Mouse (Mus musculus) ES-CJ7 (cell line): ENCODE measurements around the gene Commd3.

ENCODE experiments used
- DNase-seq: peaks from one replicate; pipeline ENCODE4 v3.0.0; 2011; ENCODE audit warnings: low read depth, low spot score

The Commd3 gene

DNA sequence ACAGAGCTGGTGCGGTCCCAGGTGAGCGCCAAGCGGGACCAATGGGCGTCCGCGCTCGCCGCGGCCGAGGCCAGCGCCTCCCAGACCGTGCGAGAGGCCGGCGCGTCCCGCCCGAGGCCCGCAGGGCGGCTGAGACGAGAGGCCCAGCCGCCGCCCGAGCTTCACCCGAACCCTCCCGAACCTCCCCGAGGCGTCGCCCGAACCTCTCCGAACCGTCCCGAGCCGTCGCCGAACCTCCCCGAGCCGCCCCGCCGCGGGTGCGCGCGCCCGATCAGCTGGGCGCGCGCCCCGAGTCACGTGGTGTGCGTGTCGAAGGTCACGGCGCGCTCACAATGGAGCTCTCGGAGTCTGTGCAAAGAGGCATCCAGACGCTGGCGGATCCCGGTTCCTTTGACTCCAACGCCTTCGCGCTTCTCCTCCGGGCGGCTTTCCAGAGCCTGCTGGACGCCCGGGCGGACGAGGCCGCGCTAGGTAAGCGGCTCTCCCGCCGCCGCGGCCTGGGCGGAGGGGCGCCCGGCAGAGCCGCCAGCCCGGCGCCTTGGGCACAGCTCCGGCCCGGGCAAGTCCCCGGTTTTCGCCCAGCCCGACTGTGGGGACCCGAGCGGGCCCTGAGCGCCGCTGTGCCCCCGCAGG is at the start of gene Commd3:
Gene Commd3, plus strand, starts transcription at position 252 of the 633 bp plus-strand sequence.
- DNase-seq, result peak; percentile 82

DNA sequence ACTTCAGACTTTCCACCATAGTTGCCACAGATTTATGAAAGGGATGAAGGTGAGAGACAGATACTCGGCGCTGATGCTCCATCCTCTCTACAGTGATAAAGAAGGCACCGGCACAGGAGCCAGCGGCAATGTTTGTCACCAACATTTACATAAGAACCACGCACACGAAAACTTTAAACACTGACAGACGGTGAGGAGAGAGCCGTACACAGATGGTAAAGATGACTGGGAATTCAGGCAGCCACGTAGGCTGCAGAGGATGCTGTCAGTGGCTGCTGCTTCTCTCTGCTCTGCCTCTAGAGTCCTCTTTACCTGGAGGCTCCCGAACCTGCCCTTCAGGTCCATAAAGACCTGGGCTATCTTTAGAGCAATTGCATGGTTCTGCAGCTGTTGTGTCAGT is 49.0 kb upstream of the Commd3 start:
- no peak for DNase-seq

DNA sequence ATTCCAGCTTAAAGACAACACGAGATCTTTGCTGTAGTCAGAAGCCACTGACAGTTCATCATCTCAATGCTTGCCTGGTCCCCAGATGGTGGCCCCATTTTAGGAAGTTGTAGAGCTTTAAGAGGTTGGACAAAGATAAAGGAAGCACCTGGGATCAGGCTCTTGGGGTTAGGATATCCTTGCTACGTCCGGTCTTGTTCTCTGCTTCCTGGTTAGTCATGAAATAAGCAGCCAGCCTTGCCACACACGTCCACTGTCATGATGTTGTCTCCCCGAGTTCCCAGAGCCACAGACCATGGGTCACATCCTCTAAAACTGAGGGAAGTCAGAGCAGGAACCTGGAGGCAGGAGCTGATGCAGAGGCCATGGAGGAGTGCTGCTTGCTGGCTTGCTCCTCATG is 41.6 kb upstream of the Commd3 start:
- no peak for DNase-seq

DNA sequence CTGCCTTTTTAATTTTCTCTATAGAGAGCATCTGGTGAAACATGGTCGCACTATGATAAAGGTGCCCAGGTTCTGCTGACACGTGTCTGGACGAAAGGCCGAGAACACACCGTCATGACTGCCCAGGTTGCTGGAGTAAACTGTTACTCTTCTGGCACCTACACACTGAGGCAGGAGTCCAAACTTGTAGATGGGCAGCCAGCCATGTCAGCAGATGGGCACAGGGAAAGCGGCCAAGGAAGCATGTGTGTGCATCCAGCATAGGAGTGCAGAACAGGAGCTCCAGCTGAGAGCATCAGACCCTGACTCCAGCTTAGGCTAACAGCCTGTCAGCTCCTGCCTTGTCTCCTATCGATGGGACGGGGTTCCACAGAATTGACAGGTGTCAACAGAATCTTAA is 37.1 kb upstream of the Commd3 start:
- no peak for DNase-seq

DNA sequence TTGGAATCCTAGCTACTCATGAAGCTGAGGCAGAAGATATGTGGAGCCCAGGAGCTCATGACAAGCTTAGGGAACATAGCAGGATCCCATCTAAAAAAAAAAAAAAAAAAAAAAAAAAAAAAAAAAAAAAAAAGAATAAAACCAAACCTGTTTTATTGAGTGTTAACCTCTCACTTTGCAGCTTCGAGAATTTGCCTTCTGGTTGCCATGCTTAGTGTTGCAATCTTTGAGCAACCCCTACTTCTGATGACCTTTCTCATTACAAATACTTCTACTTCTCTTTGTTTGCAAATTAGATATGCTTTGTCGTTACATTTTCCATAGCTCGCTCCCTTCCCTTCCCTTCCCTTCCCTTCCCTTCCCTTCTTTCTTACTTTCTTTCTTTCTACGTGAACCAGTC is 23.6 kb upstream of the Commd3 start:
- no peak for DNase-seq

DNA sequence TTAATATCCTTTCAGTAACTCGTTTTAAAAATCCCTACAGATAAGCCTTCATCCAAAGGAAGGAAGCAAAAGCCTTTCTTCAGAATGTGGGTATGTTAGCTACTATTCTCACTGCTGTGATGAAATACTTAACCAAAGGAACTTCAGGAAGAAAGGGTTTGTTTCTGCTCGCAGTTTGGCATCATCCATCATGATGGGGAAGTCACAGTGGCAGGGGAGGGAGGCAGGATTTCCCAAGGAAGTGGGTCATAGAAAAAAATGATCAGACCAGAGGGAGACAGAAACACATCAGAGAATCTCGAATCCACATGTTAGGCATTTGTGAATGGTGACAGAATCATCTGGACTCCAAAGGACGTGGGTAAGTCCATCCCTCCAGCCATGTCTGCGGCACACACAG is 17.4 kb upstream of the Commd3 start:
- no peak for DNase-seq

DNA sequence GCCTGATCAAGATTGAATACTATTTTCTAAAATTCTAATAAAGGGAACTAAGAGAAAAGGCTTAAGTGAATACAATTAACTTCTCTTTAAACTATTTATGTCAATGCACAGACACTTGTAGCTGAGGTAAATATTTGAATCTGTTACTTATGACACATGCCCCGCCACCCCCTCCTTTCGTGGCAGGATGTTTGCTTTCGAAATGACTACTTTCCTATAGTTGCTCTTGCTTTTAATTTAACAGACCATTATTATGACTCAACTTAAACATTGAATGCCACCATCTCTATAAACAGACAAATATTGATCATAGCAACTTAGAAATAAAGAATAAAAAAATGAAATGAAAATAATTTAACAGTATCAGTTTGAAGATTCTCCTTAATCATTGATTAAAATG is 8.2 kb upstream of the Commd3 start:
- no peak for DNase-seq

DNA sequence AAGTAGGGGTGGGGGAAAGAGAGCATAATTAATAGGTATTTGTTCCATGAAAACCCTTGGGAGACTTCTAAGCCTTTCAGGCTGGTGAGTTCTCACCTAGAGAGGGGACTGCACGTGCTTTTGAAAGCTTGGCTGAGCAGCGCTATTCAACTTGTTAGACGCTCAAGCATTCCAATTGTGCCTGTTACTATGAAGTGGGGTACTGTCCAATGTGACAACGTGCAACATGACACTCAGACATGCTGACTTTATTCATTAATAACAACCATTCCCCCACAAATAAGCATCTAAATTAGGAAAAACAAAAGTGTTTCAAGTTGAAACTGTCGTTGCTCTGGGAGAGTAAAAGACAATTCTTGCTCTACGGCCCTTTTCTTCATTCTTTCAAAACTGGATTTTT is 1.1 kb upstream of the Commd3 start:
- no peak for DNase-seq

DNA sequence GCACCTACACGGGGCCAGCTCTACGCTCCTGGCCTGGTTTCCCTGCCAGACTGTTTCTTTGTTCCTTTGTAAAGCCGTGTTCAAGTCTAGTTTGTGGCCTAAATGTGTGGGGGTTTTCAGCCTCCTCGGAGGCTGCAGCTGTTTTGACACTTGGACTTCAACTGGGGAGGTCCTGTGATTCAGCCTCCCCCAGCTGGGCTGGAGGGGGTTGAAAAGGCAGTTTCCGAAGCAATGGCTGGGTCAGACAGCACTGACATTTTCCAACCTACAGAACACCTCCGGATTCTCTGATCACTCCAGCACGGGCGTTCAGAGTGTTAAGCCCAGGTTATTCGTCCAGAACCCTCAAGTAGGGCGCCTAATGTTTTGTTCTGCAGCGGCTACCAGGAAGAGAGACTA is 581 bp downstream of the Commd3 start:
- DNase-seq, result peak; percentile 32

DNA sequence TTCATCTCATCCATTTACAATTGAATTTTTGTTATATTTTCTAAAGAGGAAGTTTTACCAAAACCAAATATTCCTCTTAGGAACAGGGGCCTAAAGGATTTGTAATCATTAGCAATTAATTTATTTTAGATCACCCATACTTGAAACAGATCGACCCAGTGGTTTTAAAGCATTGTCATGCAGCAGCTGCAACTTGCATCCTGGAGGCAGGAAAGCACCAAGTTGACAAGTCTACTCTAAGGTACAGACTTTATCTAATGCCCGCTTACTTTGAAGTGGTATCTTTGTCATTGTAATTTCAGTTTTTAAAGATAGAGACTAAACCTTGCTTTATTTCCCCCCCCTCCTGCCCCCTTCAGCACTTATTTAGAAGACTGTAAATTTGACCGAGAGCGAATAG is 1.6 kb downstream of the Commd3 start:
- peak; percentile 50 for DNase-seq

DNA sequence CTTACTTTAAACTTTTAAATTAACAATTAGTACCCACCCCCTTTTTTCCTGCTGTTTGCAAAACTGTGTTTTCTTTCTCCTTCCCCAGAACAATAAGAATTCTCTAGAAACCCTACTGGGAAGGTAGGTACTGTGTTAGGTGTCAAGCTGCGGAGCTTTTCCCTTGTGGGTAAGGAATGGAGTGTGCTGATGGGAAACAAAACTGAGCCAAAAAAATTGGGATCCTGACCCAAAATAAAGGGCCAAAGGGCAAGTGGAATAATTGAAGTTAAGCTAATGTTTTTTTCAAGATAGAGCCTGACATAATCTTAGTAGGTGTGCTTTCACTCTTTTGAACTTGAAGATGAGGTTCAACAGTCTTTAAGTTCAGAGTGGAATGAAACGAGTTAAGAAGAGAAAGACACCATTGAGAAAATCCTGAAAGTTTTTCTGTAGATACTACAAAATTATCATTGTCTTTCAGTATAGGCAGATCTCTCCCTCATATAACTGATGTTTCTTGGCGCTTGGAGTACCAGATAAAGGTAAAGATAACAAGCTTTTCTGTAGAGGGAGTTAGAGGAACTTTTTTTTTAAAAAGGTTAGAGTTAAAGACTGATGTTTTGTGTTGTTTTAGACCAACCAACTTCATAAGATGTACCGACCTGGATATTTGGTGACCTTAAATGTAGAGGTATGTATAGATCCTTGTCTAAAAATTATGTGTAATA is 2.2 kb downstream of the Commd3 start:
- peak; percentile 32 for DNase-seq

DNA sequence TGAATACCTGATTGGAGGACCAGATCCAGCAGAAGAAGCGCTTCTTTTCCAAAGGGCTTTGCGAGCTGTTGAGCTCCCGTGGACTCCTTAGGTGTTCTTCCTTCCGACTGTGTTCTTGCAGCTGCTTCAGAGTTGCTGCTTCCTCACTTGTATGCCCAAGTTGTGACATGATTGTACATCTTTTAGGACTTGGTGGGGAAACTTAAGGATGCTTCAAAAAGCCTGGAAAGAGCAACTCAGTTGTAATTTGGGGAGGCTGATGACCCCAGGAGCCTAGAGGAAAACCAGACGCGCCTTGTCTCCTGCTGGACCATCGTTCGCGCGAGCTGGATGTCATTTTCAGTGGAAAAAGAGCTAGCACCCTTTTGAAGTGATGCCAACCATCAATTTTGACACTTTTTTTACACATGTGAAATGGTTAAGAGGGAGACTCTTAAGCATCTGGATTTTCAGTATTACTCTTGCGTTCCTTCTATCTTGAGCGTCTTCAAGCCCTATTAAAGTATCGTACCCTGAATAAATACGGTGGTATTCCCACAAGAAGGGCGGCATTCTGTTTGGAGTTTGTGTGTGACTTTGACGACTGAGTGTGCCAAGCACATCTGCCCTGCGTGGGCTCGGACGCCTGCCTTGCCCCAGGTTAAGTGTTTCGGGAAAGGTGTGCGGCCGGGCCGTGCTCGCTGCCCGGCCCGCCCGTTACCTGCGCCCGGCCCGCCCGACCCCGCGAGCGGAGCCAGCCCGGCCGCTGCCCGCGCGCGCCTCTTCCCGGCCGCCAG is 3.7 kb downstream of the Commd3 start:
- DNase-seq, result no peak

DNA sequence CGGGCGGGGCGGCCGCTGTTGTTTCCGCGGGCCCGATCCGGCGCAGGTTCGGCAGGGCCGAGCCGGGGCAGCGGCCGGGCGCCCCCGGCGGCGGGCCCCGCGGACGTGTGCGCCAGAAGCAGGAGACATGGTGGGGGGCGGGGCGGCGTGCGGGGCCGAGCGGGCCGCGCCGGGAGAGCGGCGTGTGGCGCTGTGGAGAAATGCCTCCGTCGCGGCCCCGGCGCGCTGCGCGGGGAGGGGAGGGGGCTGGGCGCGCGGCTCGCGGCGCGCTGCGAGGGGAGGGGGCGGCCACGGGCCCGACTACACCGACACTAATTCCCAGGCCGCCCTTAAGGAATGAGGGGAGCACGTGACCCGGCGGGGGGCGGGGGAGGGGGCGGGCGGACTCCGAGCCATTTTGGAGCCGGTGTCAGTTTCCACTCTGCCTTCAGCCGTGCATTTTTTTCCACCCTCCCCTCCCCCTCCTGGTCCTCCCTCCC is 4.3 kb downstream of the Commd3 start:
- DNase-seq, result peak; percentile 84

DNA sequence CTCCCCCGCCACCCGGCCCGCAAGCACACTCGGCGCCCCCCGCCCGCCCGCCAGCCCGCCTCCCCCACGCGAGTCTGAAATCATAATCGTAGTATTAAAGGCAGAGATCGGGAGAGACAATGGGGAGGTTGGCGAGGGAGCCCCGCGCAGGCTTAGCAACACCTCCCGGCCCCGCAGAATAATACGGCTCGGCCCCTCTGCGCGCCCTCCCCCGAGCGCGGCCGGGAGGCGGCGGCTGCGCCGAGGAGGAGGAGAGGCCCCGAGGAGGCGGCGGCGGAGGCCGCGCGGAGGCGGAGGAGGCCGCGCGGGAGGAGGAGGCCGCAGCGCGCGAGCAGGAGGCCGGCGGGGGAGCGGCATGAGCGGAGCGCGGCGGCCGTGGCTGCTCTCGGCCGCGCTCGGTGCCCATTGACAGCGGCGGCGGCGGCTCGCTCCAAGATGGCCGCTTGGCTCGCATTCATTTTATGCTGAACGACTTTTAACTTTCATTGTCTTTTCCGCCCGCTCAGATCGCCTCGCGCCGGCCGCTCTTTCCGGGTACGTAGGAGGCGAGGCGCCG is 4.8 kb downstream of the Commd3 start, which contains the start of gene Bmi1:
Gene Bmi1, plus strand, starts transcription at position 83 of the 556 bp plus-strand sequence.
- peak; percentile 42 for DNase-seq

DNA sequence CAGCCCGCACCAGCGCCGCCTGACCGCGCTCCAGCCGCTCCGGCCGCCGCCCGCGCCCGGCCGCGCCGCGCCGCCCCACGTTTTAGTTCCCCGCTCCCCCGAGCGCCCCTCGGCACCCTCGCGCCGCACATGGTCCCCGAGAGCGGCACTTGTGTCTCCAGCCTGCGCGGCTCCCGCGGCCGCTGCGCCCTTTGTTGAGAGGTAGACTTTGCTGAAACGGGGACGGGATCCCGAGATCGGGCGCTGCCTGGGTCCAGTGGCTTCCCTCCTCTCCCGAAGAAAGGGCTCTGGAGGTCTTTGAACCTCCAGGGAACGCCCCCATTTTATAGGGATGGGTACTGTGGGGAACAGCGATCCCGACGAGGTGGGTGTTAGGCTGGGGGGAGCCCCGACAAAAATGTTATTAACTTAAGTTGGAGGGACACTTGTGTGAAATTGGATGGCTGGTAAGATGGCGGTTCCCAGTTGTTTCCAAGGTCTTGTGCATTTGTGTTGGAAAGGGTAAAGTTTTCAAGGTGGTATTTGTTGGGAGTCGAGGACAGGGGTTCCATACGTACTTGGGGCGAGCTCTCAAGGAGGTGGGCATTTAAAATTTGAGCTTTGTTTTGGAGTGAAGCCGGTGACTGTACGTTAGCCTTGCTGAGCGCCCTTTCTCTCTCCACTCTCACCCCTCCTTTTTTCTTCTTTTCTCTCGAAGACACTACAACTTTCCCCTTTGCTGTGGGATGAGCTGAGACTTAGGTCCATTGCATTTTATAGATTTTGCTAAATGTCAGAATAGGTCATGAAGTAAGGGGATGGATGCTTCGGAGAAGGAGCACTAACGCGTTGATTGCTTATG is 5.7 kb downstream of the Commd3 start:
- DNase-seq, result peak; percentile 57

DNA sequence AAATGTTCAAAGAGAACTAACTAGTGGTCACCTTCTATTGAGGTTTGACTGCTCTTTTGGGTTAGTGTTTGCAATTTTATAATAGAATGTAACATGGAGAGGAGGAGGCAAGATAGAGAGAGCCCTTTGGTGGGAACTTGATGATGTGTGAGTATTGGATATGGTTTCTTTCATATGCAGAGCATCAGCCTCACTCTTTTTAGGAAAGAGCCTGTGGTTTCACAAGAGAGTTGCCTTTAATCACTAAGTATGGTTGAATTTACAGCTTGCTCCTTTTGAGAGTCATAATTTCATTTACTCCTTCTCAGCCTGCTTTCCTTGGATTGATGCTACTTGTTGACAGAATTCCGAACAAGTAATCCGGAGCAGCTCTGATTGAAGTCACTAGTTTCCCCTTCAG is 7.5 kb downstream of the Commd3 start:
- DNase-seq, result no peak

DNA sequence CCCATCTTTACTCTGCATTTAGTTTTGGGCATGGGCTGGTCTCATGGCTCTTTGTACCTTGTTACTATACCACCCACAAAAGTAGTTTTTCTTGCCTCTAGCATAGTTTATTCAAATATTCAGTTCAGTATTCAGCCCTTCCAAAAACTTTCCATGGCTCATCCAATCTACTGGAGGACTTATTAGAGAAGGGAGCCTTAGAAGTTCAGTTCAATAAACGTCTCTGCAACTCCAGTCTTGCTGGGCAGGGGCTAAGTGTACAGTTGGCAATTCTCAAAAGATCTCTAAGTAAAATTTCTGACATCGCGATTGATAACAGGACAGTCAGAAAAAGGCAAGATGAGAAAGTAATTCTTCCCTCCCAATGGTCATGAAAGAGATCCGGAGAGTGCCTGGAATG is 8.3 kb downstream of the Commd3 start:
- DNase-seq, result no peak

DNA sequence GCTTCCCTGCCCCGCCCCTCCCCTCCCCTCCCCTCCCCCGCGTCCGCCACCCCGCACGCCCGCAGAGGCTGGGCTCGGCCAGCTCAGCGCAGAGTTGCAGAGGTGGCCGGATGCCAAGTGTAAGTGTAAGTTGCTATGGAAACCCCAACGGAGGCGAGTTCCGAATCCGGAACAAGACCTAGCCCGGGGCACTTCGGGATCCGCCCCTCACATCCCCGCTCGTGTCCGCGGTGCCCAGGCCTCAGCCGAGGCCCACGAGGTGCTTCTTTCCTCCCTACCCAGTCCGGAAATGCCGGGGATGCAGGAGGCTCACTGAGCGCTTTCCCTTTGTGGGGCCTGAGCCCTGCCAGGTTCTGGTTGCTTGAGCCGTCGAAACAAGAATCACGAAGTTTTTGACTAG is 8.8 kb downstream of the Commd3 start:
- DNase-seq, result peak; percentile 54

DNA sequence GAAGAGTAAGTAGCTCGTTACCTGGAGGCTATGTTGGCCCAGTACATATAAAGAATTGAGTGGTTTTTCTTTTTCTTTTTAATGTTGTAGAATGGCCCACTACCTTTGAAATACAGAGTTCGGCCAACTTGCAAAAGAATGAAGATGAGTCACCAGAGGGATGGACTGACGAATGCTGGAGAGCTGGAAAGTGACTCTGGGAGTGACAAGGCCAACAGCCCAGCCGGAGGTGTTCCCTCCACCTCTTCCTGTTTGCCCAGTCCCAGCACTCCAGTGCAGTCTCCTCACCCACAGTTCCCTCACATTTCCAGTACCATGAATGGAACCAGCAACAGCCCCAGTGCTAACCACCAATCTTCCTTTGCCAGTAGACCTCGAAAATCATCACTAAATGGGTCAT is 11.9 kb downstream of the Commd3 start:
- peak; percentile 42 for DNase-seq

DNA sequence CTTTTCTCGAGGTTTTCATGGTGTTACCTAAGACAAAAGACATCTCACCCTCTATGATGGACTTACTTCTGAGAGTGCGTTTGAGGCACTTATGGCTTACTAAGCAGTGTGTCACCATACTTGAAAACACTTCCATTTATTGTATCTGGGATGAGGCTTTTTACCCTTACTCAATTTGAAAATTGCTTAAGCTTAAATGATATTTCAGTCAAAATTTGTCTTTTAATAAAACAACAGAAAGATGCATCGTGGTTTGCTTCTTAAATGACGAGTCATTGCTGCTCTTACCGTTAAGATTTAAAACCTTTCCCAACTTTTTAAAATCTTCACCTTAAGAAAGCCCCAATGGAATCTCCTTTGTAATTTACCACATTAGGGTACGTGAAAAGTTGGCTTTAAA is 14.2 kb downstream of the Commd3 start:
- no peak for DNase-seq

DNA sequence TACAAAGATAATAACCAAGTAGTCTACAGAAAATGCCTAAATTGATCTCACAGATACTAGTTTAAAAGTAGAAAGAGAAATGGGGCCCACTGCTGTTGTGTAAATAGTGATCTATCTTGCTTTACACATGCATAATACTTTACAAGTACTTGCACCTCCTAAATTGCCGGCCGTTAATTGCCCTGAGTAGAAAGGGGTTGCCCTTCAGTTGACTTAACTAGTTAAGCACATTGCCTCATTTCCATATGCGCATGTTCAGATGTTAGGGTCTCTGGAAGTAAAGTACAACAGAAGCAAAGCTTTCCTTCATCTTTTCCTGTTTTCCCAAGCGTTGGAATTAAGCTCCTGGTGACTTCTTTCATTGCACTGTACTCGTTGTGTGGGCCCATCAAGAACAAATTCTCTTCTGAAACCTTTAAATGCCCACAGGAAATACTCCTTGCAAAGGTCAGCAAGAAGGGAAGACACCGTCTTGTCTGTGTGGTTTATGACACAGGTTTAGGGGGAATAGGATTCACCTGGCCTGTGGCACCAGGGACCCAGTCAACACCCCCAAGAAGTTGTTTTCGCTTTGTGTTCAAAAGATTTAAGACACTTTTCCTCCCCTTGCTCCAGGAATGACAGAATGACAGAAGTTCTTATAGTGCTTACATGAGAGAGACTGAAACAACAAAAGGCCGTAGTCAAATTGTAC is 14.8 kb downstream of the Commd3 start:
- peak; percentile 62 for DNase-seq
